Mouse (Mus musculus) macrophage (primary cell): ENCODE results near the gene Rap1gap2. TPM values are rescaled to one million over a fixed set of nuclear protein-coding genes. Genes with fewer than 3 reads are reported as not detected.

Source experiments
- H3K27ac ChIP-seq: fragments of 350-480 bp; formaldehyde crosslinking; 2 replicates; pipeline ENCODE4 v1.9.0; 2021
- H3K36me3 ChIP-seq: fragments of 350-480 bp; formaldehyde crosslinking; 2 replicates; pipeline ENCODE4 v1.9.0; 2021; ENCODE audit errors: inconsistent target
- H3K4me3 ChIP-seq: fragments of 350-480 bp; formaldehyde crosslinking; 2 replicates; pipeline ENCODE4 v1.9.0; 2021; ENCODE audit errors: inconsistent target
- H3K79me2 ChIP-seq: fragments of 350-480 bp; formaldehyde crosslinking; 2 replicates; pipeline ENCODE4 v1.9.0; 2021; ENCODE audit errors: inconsistent target
- WGBS: methylation state at CpG from one replicate; pipeline ENCODE4 v1.1.7; 2026; ENCODE audit warnings: inconsistent platforms; ENCODE audit not compliant: missing documents; 5-methylcytosine and 5-hydroxymethylcytosine counted together
- polyA plus RNA-seq: library from polyadenylated mRNA; stranded (reverse); fragments of 250-400 nt; gene quantifications from 3 replicates; pipeline ENCODE4 v1.2.4, GENCODE M21; 2018; ENCODE audit warnings: inconsistent platforms

Gene Rap1gap2
- polyA plus RNA-seq, 1 experiment from 2014 or later: 0.37 TPM

DNA sequence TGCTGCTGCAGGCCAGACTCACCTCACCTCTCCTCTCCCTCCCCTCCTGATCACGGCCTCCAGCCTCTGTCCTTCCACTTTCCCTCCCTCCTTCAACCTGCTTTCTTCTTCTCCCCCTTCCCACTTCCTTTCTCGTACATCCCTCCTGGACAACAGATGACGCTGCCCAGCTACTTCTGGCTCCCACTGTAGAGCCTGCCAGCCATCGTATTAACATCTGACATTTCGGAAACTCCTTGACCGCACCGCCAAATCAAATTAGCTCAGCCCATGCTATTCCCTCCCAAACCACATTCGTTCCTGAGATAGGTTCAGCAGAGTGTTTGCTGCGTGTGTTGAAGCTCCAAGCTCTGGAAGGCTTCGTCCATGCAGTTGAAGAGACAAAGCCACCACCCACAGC, 138.0 kb downstream of the Rap1gap2 start:
- Histone ChIP-seq H3K27ac (no peak overlapping the region), H3K79me2 (no peaks in the 10 kb centered on the region), H3K4me3 (no peak overlapping the region), H3K36me3 (no peaks in the 10 kb centered on the region)
- 89% methylated on average over 10 of the region's 10 CpGs for WGBS

DNA sequence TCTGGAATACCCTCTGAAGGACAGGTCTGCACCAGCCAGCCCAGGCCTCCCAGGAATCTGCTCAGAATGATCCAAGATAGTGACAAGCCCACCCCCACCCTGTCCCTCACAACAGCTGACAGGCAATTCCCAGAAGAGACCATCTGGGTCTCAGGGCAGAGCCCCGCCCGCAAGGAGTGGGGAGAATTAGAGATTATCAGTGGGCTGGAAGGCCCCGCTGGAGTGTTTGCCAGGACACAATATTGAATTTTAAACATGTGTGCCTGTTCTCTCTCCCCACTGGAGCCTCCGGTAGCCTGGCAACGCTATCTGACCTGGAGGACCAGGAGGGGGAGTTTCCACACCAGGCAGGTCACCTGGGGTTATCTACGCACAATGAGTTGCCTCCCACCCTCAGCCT, 142.5 kb downstream of the Rap1gap2 start:
- no peaks in the 10 kb centered on the region for H3K36me3 ChIP-seq
- no peaks in the 10 kb centered on the region for H3K79me2 ChIP-seq
- 96% methylated on average over 6 of the region's 6 CpGs for WGBS
- no peak overlapping the region for H3K4me3 ChIP-seq
- H3K27ac ChIP-seq: no peak overlapping the region

DNA sequence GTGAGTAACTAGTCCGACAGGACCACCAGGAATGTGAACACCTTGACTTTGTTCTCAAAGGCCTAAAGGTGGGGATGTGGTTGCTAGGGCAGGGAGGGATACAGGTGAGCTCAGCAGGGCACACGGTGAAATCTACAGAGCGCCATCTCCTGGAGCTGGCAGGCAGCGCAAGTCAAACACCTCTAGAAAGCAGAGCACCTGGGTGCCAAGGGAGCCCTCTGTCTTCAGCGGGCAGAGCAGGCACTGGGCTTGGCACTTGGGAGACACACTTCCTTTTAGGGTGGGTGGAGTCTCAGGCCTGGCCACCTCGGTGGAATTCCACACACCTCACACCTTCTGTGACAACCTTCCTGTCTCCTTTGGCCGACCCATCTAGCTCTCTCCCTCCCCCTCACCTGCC, 145.0 kb downstream of the Rap1gap2 start:
- no peak overlapping the region for H3K4me3 ChIP-seq
- H3K27ac ChIP-seq: no peak overlapping the region
- H3K79me2 ChIP-seq: no peaks in the 10 kb centered on the region
- no peaks in the 10 kb centered on the region for H3K36me3 ChIP-seq
- 49% methylated on average over 7 of the region's 7 CpGs for WGBS

DNA sequence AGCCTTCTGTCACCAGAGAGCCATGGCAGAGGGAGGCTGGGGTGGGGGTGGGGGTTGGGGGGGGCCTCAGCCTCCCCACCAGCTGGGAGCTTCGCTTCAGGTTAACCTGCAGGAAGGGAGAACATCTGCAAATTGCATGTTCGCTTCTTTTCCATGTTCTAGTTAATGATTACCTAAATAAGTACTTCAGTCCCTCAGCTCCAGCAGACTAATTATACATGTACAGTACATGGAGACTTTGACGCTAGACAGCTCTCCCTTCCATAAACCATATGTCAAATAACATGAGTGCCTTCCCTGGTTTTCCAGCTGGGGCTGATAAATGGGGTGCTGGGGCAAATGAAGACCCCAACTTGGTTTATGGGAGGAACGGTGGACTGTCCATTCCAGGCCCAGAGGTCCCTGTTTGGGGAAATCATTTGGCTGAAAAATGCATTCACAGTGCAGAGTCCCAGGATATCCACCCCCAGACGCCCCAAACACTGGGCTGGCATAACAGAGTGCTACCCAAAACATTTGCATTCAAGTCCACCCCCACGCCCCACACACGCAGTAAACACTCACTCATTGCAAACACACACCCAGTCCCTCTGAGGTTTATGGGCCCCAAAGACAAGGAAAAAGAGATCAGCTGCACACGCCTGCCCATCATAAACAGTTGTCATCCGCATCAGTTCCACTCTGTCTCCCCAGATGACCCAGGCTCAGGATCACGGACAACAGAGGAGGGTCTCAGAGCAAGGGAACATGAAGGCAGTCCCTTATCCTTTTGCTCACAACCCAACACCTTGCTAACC, 146.3 kb downstream of the Rap1gap2 start:
- Histone ChIP-seq H3K27ac (no peak overlapping the region), H3K79me2 (no peaks in the 10 kb centered on the region), H3K4me3 (no peak overlapping the region), H3K36me3 (no peaks in the 10 kb centered on the region)
- 84% methylated on average over 10 of the region's 10 CpGs for WGBS

DNA sequence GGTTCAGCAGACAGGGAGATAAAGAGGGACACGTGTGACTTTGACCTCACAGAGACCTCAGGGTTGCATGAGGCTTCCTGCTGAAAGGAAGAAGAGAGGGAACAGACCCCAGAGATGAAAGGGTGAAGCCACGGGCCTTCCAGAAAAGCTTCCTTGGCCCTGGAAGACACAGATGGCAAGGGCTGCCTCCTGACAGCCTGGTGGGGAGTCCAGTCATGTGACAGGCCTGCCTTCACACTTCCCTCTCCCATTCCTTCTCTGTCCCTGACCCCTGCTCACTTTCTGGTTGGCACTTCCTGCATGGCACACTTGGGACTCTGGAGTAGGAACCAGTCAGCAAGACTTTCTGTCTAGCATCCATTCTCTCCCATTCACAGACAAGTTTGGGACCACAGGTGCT, 148.1 kb downstream of the Rap1gap2 start:
- no peaks in the 10 kb centered on the region for H3K79me2 ChIP-seq
- no peaks in the 10 kb centered on the region for H3K36me3 ChIP-seq
- H3K27ac ChIP-seq: no peak overlapping the region
- no peak overlapping the region for H3K4me3 ChIP-seq
- WGBS: 31% methylated on average over 1 of the region's 2 CpGs

DNA sequence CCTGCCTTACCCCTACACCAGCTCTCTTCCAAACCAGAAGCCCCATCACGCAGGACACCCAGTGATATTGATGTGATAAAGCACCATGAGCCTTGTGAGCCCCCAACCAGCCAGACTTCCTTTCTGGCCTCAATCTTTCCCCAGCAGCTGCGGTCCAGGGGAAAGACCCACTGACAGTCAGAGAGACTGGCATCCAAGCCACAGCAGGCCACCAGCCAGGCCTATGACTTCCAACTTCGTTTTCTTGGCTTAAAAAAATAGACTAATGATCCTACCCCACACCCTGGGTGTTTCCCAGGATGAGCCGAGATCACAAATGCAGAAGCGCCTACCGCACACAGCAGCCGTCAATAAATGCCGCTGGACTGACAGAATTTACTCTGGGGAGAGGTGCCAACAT, 151.1 kb downstream of the Rap1gap2 start:
- Histone ChIP-seq H3K4me3 (no peak overlapping the region), H3K79me2 (no peaks in the 10 kb centered on the region), H3K27ac (no peak overlapping the region), H3K36me3 (no peaks in the 10 kb centered on the region)
- 89% methylated on average over 8 of the region's 8 CpGs for WGBS

DNA sequence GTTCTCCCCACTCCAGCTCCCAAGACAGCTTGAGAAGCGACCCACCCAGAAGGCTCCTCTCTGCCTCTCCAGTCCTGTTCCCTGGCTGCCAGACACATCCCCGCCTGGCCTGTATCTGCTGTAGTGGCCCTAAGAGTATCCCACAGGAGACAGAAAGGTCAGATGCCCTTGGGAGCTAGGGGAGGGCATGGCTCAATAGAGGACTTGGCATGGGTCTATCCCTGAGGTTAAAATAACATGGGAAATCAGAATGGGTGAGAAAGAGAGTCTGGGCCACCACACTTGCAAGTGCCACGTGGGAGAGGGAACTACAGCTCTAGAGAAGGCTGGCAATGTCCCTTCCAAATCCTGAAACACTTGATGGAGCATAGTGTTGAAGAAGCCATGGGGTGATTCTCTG, 152.3 kb downstream of the Rap1gap2 start:
- Histone ChIP-seq H3K79me2 (no peaks in the 10 kb centered on the region), H3K4me3 (no peak overlapping the region), H3K36me3 (no peaks in the 10 kb centered on the region), H3K27ac (no peak overlapping the region)
- WGBS: 91% methylated on average over 3 of the region's 3 CpGs

DNA sequence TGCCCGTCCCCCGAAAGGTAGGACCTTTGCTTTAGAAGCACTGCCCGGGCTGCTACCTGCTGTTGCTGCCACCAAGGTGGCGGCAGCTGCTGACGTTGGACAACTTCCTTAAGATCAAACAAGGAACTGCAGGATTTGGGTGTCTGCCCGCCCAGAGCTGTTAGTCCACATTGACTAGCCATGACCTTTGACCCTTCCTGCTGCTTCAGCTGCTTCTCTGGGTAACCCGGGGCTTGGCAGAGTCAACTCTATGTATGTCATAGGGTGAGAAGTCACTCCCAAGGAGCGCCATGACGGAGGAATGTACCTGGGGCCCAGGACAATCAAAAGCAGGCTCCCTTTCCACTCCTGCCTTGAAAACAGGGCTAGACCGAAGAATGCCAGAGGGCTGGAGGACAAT, 153.5 kb downstream of the Rap1gap2 start:
- Histone ChIP-seq H3K27ac (no peak overlapping the region), H3K79me2 (no peaks in the 10 kb centered on the region), H3K36me3 (no peaks in the 10 kb centered on the region), H3K4me3 (no peak overlapping the region)
- WGBS: 82% methylated on average over 10 of the region's 10 CpGs

DNA sequence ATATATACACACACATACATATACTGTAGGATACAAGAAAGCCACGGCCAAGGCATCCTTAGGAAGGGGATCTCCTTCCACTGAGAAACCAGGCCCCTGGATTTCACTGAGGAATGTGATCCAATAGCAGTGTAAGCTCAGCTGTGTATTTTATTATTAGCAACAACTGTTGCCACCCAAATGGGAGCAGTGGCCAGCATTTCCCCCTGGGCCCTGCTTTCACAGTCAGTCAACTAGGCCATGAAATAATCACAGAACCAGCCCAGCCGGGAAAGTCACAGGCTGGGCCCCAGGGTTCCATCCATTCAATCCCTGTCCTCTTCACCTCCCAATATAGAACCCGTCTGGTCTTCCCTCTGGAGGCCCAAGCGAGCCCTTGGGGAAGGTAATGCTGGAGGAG, 162.2 kb downstream of the Rap1gap2 start:
- no peaks in the 10 kb centered on the region for H3K79me2 ChIP-seq
- WGBS: 86% methylated on average over 4 of the region's 4 CpGs
- no peak overlapping the region for H3K4me3 ChIP-seq
- H3K36me3 ChIP-seq: no peaks in the 10 kb centered on the region
- H3K27ac ChIP-seq: no peak overlapping the region

DNA sequence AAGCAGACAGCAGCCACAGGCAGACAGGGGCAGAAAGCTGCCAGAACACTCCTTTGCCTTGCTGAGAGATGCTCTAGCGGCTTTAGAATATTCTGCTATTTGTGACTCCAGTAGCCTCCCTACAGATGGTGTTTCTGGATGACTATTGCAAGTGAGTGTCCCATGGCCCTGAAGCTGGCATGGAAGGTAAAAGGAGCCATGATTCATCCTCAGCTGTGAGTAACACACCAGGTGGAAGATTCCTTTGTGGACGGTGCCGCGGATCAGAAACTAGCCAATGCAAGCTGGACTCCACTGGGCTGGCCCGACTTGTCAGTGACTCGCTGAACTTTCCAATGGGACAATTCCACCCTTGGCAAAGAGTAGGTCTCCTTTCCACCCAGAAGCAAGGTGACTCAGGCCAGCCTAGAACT, 162.7 kb downstream of the Rap1gap2 start:
- WGBS: 95% methylated on average over 6 of the region's 6 CpGs
- no peaks in the 10 kb centered on the region for H3K79me2 ChIP-seq
- H3K36me3 ChIP-seq: no peaks in the 10 kb centered on the region
- no peak overlapping the region for H3K4me3 ChIP-seq
- H3K27ac ChIP-seq: no peak overlapping the region

DNA sequence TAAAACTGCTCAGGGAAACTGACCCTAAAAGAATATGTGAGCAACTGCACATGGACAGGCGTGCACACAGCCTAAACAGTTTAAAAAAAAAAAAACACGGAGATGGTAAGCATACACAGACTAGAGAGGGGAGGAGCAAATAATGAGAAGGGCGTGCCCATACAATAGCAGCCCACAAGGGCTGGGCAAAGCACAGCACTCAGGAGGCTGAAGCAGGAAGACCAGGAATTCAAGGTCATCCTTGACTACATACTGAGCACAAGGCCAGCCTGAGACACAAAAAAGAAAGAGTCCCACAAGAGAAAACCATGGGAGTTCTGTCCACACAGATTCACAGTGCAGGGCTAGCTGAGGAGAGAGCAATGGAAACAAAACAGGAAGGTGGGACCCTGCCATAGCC, 165.1 kb downstream of the Rap1gap2 start:
- no peak overlapping the region for H3K27ac ChIP-seq
- 92% methylated on average over 3 of the region's 3 CpGs for WGBS
- no peak overlapping the region for H3K4me3 ChIP-seq
- H3K79me2 ChIP-seq: no peaks in the 10 kb centered on the region
- no peaks in the 10 kb centered on the region for H3K36me3 ChIP-seq

DNA sequence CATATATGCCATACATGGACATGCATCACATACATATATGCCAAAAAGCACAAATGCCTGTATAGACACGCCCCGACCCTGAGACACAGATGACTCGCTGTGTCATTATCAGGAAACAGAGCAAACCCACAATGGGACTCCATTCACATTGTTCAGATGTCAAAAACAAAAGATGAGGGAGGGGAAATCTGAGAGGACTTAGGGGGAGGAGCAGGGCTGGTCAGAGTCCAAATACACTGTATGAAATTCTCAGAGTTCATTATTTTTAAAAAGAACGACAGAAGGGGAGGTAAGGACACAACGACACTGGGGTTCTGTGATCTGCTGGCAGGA, 166.8 kb downstream of the Rap1gap2 start:
- no peaks in the 10 kb centered on the region for H3K79me2 ChIP-seq
- no peak overlapping the region for H3K27ac ChIP-seq
- 92% methylated on average over 4 of the region's 5 CpGs for WGBS
- H3K4me3 ChIP-seq: no peak overlapping the region
- H3K36me3 ChIP-seq: no peaks in the 10 kb centered on the region

DNA sequence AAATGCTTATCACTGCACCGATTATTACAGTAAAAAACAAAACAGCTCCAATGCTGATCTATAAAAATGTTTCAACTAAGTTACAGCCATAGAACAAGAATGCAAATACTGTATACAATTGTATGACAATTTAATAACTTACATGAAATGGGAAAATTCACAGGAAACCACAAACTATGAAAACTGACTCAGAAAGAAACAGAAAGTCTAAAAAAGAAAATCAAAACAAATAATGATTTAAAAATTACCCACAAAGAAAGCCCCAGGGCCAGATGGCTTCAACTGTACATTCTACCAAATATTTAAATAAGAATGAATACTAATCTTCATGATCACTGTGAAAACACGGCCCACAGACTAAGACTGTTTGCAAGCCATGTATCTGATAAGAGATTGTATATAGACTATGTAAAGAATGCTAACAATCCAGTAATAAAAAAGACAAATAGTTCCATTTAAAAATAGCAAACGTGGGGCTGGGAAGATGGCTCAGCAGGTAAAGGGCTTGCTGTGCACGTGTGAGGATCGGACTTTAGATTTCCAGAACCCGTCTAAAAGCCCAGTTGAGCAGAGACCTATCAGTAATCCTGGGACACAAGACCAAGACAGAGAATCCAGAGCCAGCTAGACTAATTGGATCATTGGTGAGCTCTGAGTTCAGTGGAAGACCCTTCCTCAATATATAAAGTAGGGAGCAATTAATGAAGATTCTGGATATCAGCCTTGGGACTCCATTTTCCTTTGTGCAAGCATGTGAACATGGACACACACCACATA, 167.4 kb downstream of the Rap1gap2 start:
- Histone ChIP-seq H3K27ac (no peak overlapping the region), H3K4me3 (no peak overlapping the region), H3K36me3 (no peaks in the 10 kb centered on the region), H3K79me2 (no peaks in the 10 kb centered on the region)
- 91% methylated on average over 6 of the region's 6 CpGs for WGBS

DNA sequence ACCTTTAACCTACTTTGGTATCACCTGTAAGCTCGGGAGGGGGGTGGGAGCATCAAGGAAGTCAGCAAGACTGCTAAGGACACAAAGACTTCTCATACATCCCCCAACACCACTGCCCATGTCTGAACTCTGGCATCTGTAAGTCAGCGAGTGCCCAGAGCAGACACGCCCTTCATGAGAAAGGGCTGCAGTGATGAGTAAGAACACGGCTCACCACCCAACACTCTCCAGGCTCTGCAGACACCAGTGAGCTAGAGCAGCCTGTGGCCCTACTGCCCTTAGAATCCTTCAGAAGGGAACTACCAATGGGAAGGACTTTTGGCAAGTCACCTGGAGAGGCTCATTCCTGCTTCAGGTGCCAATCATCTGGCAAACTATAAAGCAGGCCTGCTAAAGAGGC, 168.3 kb downstream of the Rap1gap2 start:
- no peak overlapping the region for H3K27ac ChIP-seq
- no peaks in the 10 kb centered on the region for H3K79me2 ChIP-seq
- H3K36me3 ChIP-seq: no peaks in the 10 kb centered on the region
- no peak overlapping the region for H3K4me3 ChIP-seq
- 94% methylated on average over 4 of the region's 4 CpGs for WGBS

DNA sequence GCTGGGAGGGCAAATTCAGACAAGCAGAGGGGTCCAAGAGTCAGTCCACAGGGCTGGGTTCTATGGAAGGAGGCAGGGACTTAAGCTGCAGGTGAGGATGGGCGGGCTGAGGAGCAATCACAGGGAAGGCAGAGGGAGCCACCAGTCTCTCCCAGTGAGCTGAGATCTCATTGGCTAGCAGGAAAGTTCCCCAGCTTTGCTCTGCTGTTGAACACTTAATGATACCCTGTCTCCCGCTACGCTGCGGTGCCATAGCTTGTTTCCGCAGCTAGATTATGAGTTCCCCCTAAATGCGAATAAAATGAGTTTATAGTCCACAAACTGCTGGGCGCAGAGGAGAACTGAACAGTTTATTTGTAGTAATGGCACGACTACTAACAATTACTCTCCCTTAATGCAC, 170.6 kb downstream of the Rap1gap2 start:
- Histone ChIP-seq H3K4me3 (no peak overlapping the region), H3K79me2 (no peaks in the 10 kb centered on the region), H3K27ac (no peak overlapping the region), H3K36me3 (no peaks in the 10 kb centered on the region)
- 92% methylated on average over 8 of the region's 8 CpGs for WGBS
